Mouse (Mus musculus) embryonic facial prominence, embryonic 12.5 days (tissue): ENCODE measurements around the gene Gorab. TPM values are rescaled to one million over a fixed set of nuclear protein-coding genes. Genes with fewer than 3 reads are reported as not detected.

Experiments used
- ATAC-seq: fragments of 200-750 bp; cut with Nextera tagmentation; 2 replicates; pipeline ENCODE4 v1.8.0; 2017; ENCODE audit not compliant: insufficient number of reproducible peaks, insufficient read depth, low FRiP score, low TSS enrichment
- H3K27ac ChIP-seq: fragments of 300-500 bp; sonication (generic); 2 replicates; pipeline ENCODE4 v1.5.1; 2016; ENCODE audit warnings: mild to moderate bottlenecking
- H3K27me3 ChIP-seq: fragments of 300-500 bp; sonication (generic); 2 replicates; pipeline ENCODE4 v1.6.1; 2016; ENCODE audit warnings: mild to moderate bottlenecking, moderate library complexity
- H3K36me3 ChIP-seq: fragments of 300-500 bp; sonication (generic); 2 replicates; pipeline ENCODE4 v1.6.1; 2016; ENCODE audit warnings: mild to moderate bottlenecking
- H3K4me1 ChIP-seq: fragments of 300-500 bp; sonication (generic); 2 replicates; pipeline ENCODE4 v1.6.1; 2016
- H3K4me2 ChIP-seq: fragments of 300-500 bp; sonication (generic); replicated peaks from 2 replicates; pipeline ENCODE4 v1.6.1; 2016; ENCODE audit warnings: mild to moderate bottlenecking, moderate library complexity
- H3K4me3 ChIP-seq: fragments of 300-500 bp; sonication (generic); 2 replicates; pipeline ENCODE4 v1.5.1; 2016; ENCODE audit warnings: mild to moderate bottlenecking
- H3K9ac ChIP-seq: fragments of 300-500 bp; sonication (generic); 2 replicates; pipeline ENCODE4 v1.6.1; 2016; ENCODE audit warnings: mild to moderate bottlenecking, moderate library complexity
- H3K9me3 ChIP-seq: fragments of 300-500 bp; sonication (generic); 2 replicates; pipeline ENCODE4 v1.6.1; 2016; ENCODE audit warnings: mild to moderate bottlenecking, moderate library complexity
- WGBS: fragments of 180-500 bp; shearing (Covaris S2); methylation state at CpG from one replicate; pipeline ENCODE4 v1.1.7; 2016; 5-methylcytosine and 5-hydroxymethylcytosine counted together
- polyA plus RNA-seq: library from polyadenylated mRNA; unstranded; fragments of >200 nt; fragmentation: Nextera tagmentation; extraction: Ambion mirVana; gene quantifications from 2 replicates; pipeline ENCODE4 v1.2.1, GENCODE M21; 2016

The Gorab gene
- 39.0 and 40.6 TPM in 2 replicates for polyA plus RNA-seq

- under 1% methylated on average over 28 of the region's 28 CpGs for WGBS
- H3K27ac ChIP-seq: peak within 1 kb of the TSS; percentile 80
- H3K4me1 ChIP-seq: peaks cover 10% of the 10 kb centered on the region
- H3K4me3 ChIP-seq: peak within 1 kb of the TSS; percentile 78
- no peaks in the 10 kb centered on the region for H3K36me3 ChIP-seq
- peak; percentile 98 for ATAC-seq
- peak within 1 kb of the TSS; percentile 71 for H3K4me2 ChIP-seq
- peak within 1 kb of the TSS; percentile 75 for H3K9ac ChIP-seq
- no peaks in the 10 kb centered on the region for H3K27me3 ChIP-seq
- H3K9me3 ChIP-seq: no peaks in the 10 kb centered on the region
Observed at GRCm38 (mm10) chr1:163403498-163404126, at the start of gene Gorab. Gorab (minus strand) TSS chr1:163403669.

DNA sequence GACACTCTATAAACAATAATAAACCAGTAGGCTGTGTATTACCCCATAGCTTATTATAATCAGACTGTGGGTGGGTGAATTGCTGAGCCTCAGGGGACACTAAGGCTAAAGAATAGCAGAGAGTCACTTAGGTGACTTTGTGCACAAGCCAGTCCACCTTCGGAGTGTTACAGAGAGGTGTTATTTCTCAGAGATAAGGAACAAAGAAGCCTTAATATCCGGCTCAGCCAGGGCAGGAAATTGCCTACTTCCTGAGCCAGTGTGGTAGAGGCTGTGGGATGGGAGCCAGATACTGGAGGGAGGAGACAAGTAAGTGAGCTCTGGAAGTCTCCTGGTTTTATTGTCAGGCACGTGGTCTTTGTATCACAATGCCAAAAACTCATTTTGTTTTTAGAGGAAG, 40.4 kb upstream of the Gorab start:
- 0 out of 2 replicates have a peak, but pooled peaks have one; percentile 47 for ATAC-seq

DNA sequence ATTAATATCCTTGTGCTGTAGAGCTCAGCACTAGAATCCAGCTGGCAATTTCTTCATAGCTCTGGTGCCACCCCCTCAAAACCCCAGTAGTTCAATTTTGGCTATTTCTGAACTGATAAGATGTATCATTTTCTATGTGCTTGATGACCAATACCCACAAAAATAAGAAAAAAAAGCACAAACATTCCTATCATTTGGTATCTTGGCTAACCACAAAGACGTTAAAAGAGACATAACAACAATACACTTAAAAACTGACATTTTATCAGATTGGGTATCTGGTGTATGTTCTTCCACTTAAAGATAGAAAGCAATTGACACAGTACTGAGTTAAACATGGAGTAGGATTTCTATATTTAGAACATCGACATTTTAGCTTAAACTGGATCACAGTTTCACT, 35.5 kb upstream of the Gorab start:
- 0 out of 2 replicates have a peak, but pooled peaks cover 3% of the 10 kb centered on the region for H3K9me3 ChIP-seq
- no peak overlapping the region for H3K4me3 ChIP-seq
- no peak for ATAC-seq
- 71% methylated on average over 2 of the region's 2 CpGs for WGBS
- no peaks in the 10 kb centered on the region for H3K36me3 ChIP-seq
- peaks cover 10% of the 10 kb centered on the region for H3K4me1 ChIP-seq
- H3K4me2 ChIP-seq: no peak overlapping the region
- no peak overlapping the region for H3K9ac ChIP-seq
- no peak overlapping the region for H3K27ac ChIP-seq
- H3K27me3 ChIP-seq: no peaks in the 10 kb centered on the region

More for the DNA sequence above, 40.4 kb upstream of the Gorab start:
- Histone ChIP-seq H3K36me3 (no peaks in the 10 kb centered on the region), H3K9ac (no peak overlapping the region), H3K4me2 (0 out of 2 replicates have a peak overlapping the region, but pooled peaks have one; percentile 17), H3K27ac (no peak overlapping the region), H3K4me3 (no peak overlapping the region), H3K4me1 (peaks cover 15% of the 10 kb centered on the region), H3K27me3 (no peaks in the 10 kb centered on the region), H3K9me3 (no peaks in the 10 kb centered on the region)
- 12% methylated on average over 3 of the region's 3 CpGs for WGBS

DNA sequence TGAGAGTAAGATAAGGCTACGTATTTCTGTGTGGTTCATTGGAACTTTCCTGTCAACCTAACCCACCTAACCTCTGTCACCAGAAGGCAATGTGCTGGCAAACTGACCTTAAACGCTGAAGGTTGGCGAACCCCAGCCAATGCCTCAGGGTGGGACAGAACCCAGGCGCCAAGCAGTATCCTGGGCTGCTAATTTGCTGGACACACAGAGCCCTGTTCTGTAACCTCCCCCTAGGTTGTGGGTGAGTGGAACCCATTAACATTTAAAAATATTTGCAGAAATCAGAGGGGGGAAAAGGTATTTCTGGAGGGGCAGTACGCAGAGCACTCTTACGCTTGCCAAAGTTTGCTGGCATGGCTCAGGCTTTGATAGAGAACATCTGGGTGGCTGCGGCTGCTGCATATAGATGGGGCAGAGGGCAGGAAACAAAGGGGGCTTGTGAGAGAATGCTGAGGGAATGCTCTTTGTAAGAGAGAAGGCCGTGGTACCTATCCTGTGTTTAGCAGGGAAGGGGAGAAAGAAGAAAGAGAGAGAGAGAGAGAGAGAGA, 20.1 kb upstream of the Gorab start:
- WGBS: 25% methylated on average over 8 of the region's 8 CpGs
- 0 out of 2 replicates have a peak overlapping the region, but pooled peaks have one; percentile 7 for H3K4me2 ChIP-seq
- ATAC-seq: peak; percentile 84

DNA sequence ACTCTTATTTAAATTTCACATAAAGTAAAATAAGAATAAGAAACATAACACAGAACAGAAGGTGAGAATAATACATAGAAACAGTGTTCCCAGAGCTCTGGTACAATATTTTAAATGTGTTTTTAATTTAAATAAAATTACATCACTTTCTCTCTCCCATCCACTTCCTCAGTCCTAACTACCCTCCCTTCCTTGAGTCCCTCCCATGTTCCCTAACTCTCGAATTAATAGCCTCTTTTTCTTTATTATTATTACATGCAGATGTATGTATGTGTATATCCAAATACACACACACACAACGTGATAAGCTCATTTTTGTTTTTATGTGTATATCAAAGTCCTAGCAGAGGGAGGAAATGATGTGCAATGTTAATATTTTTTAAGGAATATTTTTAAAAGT, 13.7 kb upstream of the Gorab start:
- Histone ChIP-seq H3K4me1 (no peaks in the 10 kb centered on the region), H3K27ac (no peak overlapping the region), H3K9ac (no peak overlapping the region), H3K4me3 (no peak overlapping the region), H3K4me2 (no peak overlapping the region), H3K27me3 (no peaks in the 10 kb centered on the region), H3K9me3 (no peaks in the 10 kb centered on the region), H3K36me3 (no peaks in the 10 kb centered on the region)
- 45% methylated on average over 2 of the region's 2 CpGs for WGBS
- no peak for ATAC-seq

More for the DNA sequence above, 20.1 kb upstream of the Gorab start:
- no peaks in the 10 kb centered on the region for H3K9me3 ChIP-seq
- H3K27me3 ChIP-seq: no peaks in the 10 kb centered on the region
- H3K4me1 ChIP-seq: peaks cover 18% of the 10 kb centered on the region
- no peak overlapping the region for H3K9ac ChIP-seq
- no peaks in the 10 kb centered on the region for H3K36me3 ChIP-seq
- H3K27ac ChIP-seq: peak overlapping the region; percentile 84
- no peak overlapping the region for H3K4me3 ChIP-seq

- Histone ChIP-seq H3K27me3 (no peaks in the 10 kb centered on the region), H3K36me3 (no peaks in the 10 kb centered on the region)
Observed at GRCm38 (mm10) chr1:163414200-163414599, 10.7 kb upstream of the Gorab start.

DNA sequence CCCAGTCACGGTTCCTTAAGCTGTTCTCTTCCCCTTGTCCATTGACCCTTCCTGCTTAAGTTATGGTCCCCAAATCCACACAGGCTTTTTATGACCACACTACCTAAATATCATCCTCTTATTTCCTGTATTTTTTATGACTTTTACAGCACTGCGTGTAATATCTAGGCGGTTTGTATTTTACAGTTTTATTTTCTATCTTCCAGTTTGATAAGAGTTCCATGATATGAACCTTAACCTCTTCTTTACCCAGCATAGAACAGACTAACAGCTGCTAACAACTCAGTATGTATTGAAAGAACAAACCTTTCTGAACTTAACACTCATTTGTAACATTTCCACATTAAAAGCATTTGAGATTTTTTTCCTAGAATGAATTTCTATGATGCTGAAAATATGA, 2.7 kb upstream of the Gorab start:
- WGBS: 77% methylated on average over 3 of the region's 3 CpGs
- Histone ChIP-seq H3K4me2 (no peak overlapping the region), H3K9ac (no peak overlapping the region), H3K27ac (no peak overlapping the region), H3K4me1 (peaks cover 10% of the 10 kb centered on the region), H3K36me3 (no peaks in the 10 kb centered on the region), H3K4me3 (no peak overlapping the region), H3K27me3 (no peaks in the 10 kb centered on the region), H3K9me3 (no peaks in the 10 kb centered on the region)
- ATAC-seq: no peak

More at GRCm38 (mm10) chr1:163414200-163414599, 10.7 kb upstream of the Gorab start:
- WGBS: 66% methylated on average over 2 of the region's 2 CpGs
- H3K27ac ChIP-seq: no peak overlapping the region
- ATAC-seq: no peak
- no peak overlapping the region for H3K9ac ChIP-seq
- H3K4me3 ChIP-seq: no peak overlapping the region
- no peaks in the 10 kb centered on the region for H3K4me1 ChIP-seq
- H3K4me2 ChIP-seq: no peak overlapping the region
- no peaks in the 10 kb centered on the region for H3K9me3 ChIP-seq

DNA sequence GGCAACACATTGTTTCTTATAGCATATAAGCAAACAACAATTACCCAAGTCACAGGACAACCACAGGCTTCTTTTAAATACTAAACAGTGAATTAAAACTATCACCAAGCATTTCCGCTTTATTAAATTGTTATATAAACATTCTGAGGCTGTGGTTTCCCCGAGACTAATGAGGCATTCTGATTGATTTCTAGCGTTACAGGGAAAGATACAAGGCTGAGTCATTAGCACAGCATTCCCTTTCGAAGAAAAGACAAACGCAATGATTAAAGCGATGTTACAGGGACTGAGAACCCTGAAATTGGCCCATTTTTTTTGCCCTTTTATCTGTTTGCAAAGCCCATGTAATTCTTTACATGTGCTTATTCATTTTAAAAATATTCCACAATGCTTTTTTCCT, 12.1 kb downstream of the Gorab start:
- Histone ChIP-seq H3K4me1 (peaks cover 14% of the 10 kb centered on the region; the same call in 1 of the 2 replicates), H3K9ac (no peak overlapping the region), H3K9me3 (no peaks in the 10 kb centered on the region), H3K4me2 (no peak overlapping the region), H3K27ac (peak overlapping the region; percentile 18; the same call in 1 of the 2 replicates), H3K4me3 (no peak overlapping the region), H3K36me3 (peaks cover 41% of the 10 kb centered on the region), H3K27me3 (no peaks in the 10 kb centered on the region)
- no peak for ATAC-seq
- 54% methylated on average over 6 of the region's 6 CpGs for WGBS

DNA sequence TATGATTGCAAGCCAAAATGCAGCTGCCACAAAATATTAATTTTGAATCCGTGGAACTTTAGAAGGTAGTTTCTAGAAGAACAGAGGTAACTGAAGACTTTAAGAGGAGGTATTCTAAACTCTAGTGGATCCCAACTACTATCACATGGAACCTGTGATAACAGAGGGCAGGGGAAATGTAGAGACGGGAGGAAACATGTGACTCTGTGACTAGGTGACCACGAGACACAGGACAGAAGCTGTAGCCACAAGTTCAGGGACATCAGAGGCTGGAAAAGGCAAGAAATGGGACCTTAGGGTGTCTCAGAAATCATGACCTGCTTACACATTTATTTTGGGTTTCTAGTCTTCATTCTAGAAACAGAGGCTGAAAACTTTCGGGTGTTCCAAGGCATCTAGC, 13.4 kb downstream of the Gorab start:
- H3K4me1 ChIP-seq: peaks cover 9% of the 10 kb centered on the region; the same call in 1 of the 2 replicates
- 87% methylated on average over 4 of the region's 4 CpGs for WGBS
- no peaks in the 10 kb centered on the region for H3K27me3 ChIP-seq
- H3K27ac ChIP-seq: no peak overlapping the region
- H3K9ac ChIP-seq: no peak overlapping the region
- ATAC-seq: no peak
- H3K4me3 ChIP-seq: no peak overlapping the region
- H3K9me3 ChIP-seq: no peaks in the 10 kb centered on the region
- peaks cover 43% of the 10 kb centered on the region for H3K36me3 ChIP-seq
- H3K4me2 ChIP-seq: no peak overlapping the region

GRCm38 (mm10) chr1:163386196-163386595, 17.3 kb downstream of the Gorab start:
- no peaks in the 10 kb centered on the region for H3K9me3 ChIP-seq
- H3K4me3 ChIP-seq: no peak overlapping the region
- no peaks in the 10 kb centered on the region for H3K27me3 ChIP-seq
- peaks cover 15% of the 10 kb centered on the region for H3K4me1 ChIP-seq
- 78% methylated on average over 9 of the region's 9 CpGs for WGBS
- no peak for ATAC-seq
- peaks cover 20% of the 10 kb centered on the region for H3K36me3 ChIP-seq
- H3K27ac ChIP-seq: no peak overlapping the region
- no peak overlapping the region for H3K9ac ChIP-seq
- H3K4me2 ChIP-seq: no peak overlapping the region

- no peak overlapping the region for H3K4me3 ChIP-seq
- peaks cover 21% of the 10 kb centered on the region for H3K4me1 ChIP-seq
- H3K27me3 ChIP-seq: no peaks in the 10 kb centered on the region
- no peak overlapping the region for H3K4me2 ChIP-seq
- H3K9ac ChIP-seq: no peak overlapping the region
- ATAC-seq: peak; percentile 90
- H3K27ac ChIP-seq: peak overlapping the region; percentile 30; the same call in 1 of the 2 replicates
- no peaks in the 10 kb centered on the region for H3K9me3 ChIP-seq
- WGBS: 21% methylated on average over 5 of the region's 5 CpGs
- H3K36me3 ChIP-seq: peaks cover 20% of the 10 kb centered on the region
Observed at GRCm38 (mm10) chr1:163383442-163384027, 19.9 kb downstream of the Gorab start.
